Mouse (Mus musculus) embryo, embryonic 10.5 days (tissue): ENCODE results near the gene Fbxl14.
"Not testable (repeated sequence)": the region's sequence is repeated elsewhere in the genome, so short reads cannot be mapped to it uniquely, and the experiment has no call there.

ENCODE experiments used
- DNase-seq: peaks from one replicate; pipeline ENCODE4 v3.0.0-alpha.2; 2015; ENCODE audit warnings: low spot score

The Fbxl14 gene

GRCm38 (mm10) chr6:119479343-119479875 is at the start of gene Fbxl14:
Gene Fbxl14, plus strand, starts transcription at chr6:119479668.
- DNase-seq = no peak

GRCm38 (mm10) chr6:119430508-119430907 is 49.0 kb upstream of the Fbxl14 start:
- DNase-seq = peak; percentile 68

- DNase-seq = no peak
Observed at GRCm38 (mm10) chr6:119431751-119432324, 47.6 kb upstream of the Fbxl14 start.

- DNase-seq = no peak
Observed at GRCm38 (mm10) chr6:119434394-119434793, 45.1 kb upstream of the Fbxl14 start.

- DNase-seq = peak; percentile 47
Observed at GRCm38 (mm10) chr6:119437894-119438761, 41.3 kb upstream of the Fbxl14 start.

- not testable (repeated sequence) for DNase-seq
Observed at GRCm38 (mm10) chr6:119442729-119443128, 36.7 kb upstream of the Fbxl14 start.

- DNase-seq = peak; percentile 96
Observed at GRCm38 (mm10) chr6:119443742-119444645, 35.5 kb upstream of the Fbxl14 start.

GRCm38 (mm10) chr6:119445671-119446607 is 33.5 kb upstream of the Fbxl14 start:
- no peak for DNase-seq

GRCm38 (mm10) chr6:119448321-119449059 is 31.0 kb upstream of the Fbxl14 start:
- DNase-seq = peak; percentile 71

- peak; percentile 86 for DNase-seq
Observed at GRCm38 (mm10) chr6:119449060-119449499, 30.4 kb upstream of the Fbxl14 start.

GRCm38 (mm10) chr6:119450965-119451943 is 28.2 kb upstream of the Fbxl14 start:
- no peak for DNase-seq

GRCm38 (mm10) chr6:119451981-119452499 is 27.4 kb upstream of the Fbxl14 start:
- DNase-seq = peak; percentile 73

GRCm38 (mm10) chr6:119458166-119458565 is 21.3 kb upstream of the Fbxl14 start:
- DNase-seq = no peak

GRCm38 (mm10) chr6:119459041-119459440 is 20.4 kb upstream of the Fbxl14 start:
- DNase-seq = no peak

GRCm38 (mm10) chr6:119460391-119460790 is 19.1 kb upstream of the Fbxl14 start:
- DNase-seq = no peak

- no peak for DNase-seq
Observed at GRCm38 (mm10) chr6:119466161-119466560, 13.3 kb upstream of the Fbxl14 start.

GRCm38 (mm10) chr6:119466921-119467784 is 12.3 kb upstream of the Fbxl14 start:
- DNase-seq = no peak

- DNase-seq = no peak
Observed at GRCm38 (mm10) chr6:119467785-119468059, 11.7 kb upstream of the Fbxl14 start.
